Mouse (Mus musculus) bone marrow macrophage, adult 2 months (primary cell): ENCODE results near the gene Il1b. TPM values are rescaled to one million over a fixed set of nuclear protein-coding genes. Genes with fewer than 3 reads are reported as not detected.

Source experiments
- H3K27ac ChIP-seq: 2 replicates; pipeline ENCODE4 v1.5.1; 2012; ENCODE audit warnings: low read depth, low read length; ENCODE audit not compliant: insufficient read depth
- H3K4me1 ChIP-seq: 2 replicates; pipeline ENCODE4 v1.6.1; 2012; ENCODE audit warnings: low read length; ENCODE audit not compliant: control insufficient read depth, insufficient read depth
- H3K4me3 ChIP-seq: 2 replicates; pipeline ENCODE4 v1.5.1; 2012; ENCODE audit warnings: mild to moderate bottlenecking, low read length, moderate library complexity; ENCODE audit not compliant: insufficient read depth
- CTCF ChIP-seq: IDR thresholded peaks from 2 replicates; pipeline ENCODE4 v1.5.1; 2012; ENCODE audit warnings: low read depth, mild to moderate bottlenecking, low read length, moderate library complexity
- POLR2A ChIP-seq: IDR thresholded peaks from 2 replicates; pipeline ENCODE4 v1.6.1; 2012; ENCODE audit warnings: mild to moderate bottlenecking, low read depth, low read length, borderline replicate concordance
- polyA plus RNA-seq: library from polyadenylated mRNA; stranded (reverse); fragments of >200 nt; gene quantifications from 2 replicates; pipeline ENCODE4 v1.2.4, GENCODE M21; 2012; ENCODE audit not compliant: missing spikeins, insufficient read depth, insufficient read length

Il1b gene
- polyA plus RNA-seq, 1 experiment, result 26.0 TPM

GRCm38 (mm10) chr2:129373307-129373706, 2.4 kb upstream of the Il1b start:
- Histone ChIP-seq H3K4me1 (peaks cover 31% of the 10 kb centered on the region), H3K4me3 (no peak overlapping the region), H3K27ac (peak overlapping the region; percentile 69)
- TF ChIP-seq CTCF (no peak), POLR2A (no peak)

- Histone ChIP-seq H3K4me1 (peaks cover 31% of the 10 kb centered on the region), H3K4me3 (no peak overlapping the region), H3K27ac (no peak overlapping the region)
- no peak for TF ChIP-seq POLR2A
- TF ChIP-seq CTCF, result no peak
These were observed 1.3 kb downstream of the Il1b start for GRCm38 (mm10) chr2:129369615-129370014.

- no peak for TF ChIP-seq POLR2A
- no peak for TF ChIP-seq CTCF
These were observed 2.1 kb downstream of the Il1b start for GRCm38 (mm10) chr2:129368795-129369194.

DNA sequence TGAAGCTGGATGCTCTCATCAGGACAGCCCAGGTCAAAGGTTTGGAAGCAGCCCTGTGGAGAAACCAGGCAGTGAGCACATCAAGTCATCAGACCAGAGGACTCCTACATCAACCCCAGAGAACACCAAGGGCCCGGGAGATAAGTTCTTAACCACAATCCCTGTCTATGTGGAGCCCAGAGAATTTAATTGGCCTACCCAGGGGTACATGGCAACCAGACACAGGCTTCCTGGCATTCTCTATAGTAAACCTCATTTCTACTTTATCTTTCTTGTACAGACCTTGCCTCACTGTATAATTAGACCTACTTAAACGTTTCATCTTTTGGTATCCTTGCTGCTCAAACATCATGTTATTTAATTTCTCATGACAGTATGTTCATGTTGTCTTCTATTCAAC, 2.8 kb downstream of the Il1b start:
- TF ChIP-seq POLR2A (no peak), CTCF (no peak)
- H3K27ac ChIP-seq, result no peak overlapping the region
- no peak overlapping the region for H3K4me3 ChIP-seq
- peaks cover 24% of the 10 kb centered on the region for H3K4me1 ChIP-seq

More at GRCm38 (mm10) chr2:129368795-129369194, 2.1 kb downstream of the Il1b start:
- no peak overlapping the region for H3K4me3 ChIP-seq
- peaks cover 27% of the 10 kb centered on the region for H3K4me1 ChIP-seq
- no peak overlapping the region for H3K27ac ChIP-seq

DNA sequence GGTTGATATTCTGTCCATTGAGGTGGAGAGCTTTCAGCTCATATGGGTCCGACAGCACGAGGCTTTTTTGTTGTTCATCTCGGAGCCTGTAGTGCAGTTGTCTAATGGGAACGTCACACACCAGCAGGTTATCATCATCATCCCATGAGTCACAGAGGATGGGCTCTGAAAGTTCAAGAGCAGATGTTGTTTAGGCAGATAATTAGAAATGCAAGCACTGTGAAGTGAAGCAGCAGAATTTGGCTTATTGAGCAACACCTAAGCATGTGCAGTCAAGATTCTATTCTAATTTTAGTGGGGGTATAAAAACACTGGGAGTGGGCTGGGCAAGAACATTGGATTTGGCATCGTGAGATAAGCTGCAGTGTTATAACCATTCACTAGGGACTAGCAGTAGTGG, 3.7 kb downstream of the Il1b start:
- H3K4me3 ChIP-seq, result no peak overlapping the region
- no peak overlapping the region for H3K27ac ChIP-seq

DNA sequence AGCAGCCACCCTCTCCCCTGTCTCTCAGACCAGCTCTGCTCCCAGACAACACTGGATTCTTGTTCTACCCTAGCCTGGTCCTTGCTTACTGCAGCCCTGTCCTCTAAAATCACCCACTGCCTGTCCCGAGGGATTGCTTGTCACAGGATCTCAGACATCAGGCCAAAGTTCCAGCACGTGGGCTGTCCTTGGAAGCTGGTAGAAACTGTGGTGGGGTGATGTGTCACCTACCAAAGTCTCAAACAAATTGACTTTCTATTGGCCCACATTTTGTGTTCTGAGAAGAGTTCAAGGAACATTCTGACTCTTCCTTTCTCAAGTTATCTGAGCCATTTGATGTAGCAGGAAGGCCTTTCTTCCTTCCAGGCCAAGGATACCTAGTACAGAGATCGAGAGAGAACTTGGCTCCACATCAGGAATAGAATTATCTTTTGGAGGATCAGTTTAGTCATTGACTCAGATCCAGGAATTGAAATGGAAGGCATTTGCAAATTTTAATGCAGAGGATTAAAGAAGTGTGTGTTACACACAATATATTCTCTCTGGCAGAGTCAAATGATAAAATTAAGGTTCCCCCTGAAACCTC, 9.9 kb downstream of the Il1b start:
- TF ChIP-seq POLR2A (no peak), CTCF (no peak)
- H3K27ac ChIP-seq, result no peak overlapping the region
- peaks cover 15% of the 10 kb centered on the region for H3K4me1 ChIP-seq
- no peak overlapping the region for H3K4me3 ChIP-seq

More for the DNA sequence above, 3.7 kb downstream of the Il1b start:
- peaks cover 15% of the 10 kb centered on the region for H3K4me1 ChIP-seq
- no peak for TF ChIP-seq POLR2A
- no peak for TF ChIP-seq CTCF

DNA sequence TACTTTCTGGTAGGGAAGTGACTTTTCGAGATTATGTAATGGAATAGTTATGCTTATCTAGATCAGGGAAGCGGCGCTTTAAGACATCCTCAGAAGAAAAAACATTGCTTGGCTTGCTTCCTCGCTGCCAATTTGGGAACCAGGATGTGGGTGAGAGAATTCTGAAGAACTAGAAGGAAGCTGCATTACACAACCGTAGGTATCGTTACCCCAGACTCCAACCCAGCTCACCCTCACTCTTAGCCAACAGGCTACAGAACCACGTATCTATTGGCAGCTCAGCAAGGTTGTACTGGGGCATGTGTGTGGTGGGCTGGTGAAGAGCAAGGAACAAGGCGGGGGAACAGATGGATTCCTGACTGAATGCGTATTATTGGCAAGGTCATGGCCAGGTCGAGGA, 10.7 kb downstream of the Il1b start:
- peak overlapping the region; percentile 11; the same call in 1 of the 2 replicates for H3K27ac ChIP-seq
- no peak overlapping the region for H3K4me3 ChIP-seq
- TF ChIP-seq POLR2A (no peak), CTCF (no peak)
- peaks cover 15% of the 10 kb centered on the region for H3K4me1 ChIP-seq

- Histone ChIP-seq H3K4me3 (no peak overlapping the region), H3K4me1 (peaks cover 25% of the 10 kb centered on the region), H3K27ac (peak overlapping the region; percentile 67)
- TF ChIP-seq CTCF (no peak), POLR2A (no peak)
These were observed 32.8 kb downstream of the Il1b start for GRCm38 (mm10) chr2:129338138-129338621.

GRCm38 (mm10) chr2:129333471-129333870, 37.5 kb downstream of the Il1b start:
- Histone ChIP-seq H3K27ac (no peak overlapping the region), H3K4me1 (peaks cover 32% of the 10 kb centered on the region), H3K4me3 (no peak overlapping the region)
- no peak for TF ChIP-seq POLR2A
- no peak for TF ChIP-seq CTCF

DNA sequence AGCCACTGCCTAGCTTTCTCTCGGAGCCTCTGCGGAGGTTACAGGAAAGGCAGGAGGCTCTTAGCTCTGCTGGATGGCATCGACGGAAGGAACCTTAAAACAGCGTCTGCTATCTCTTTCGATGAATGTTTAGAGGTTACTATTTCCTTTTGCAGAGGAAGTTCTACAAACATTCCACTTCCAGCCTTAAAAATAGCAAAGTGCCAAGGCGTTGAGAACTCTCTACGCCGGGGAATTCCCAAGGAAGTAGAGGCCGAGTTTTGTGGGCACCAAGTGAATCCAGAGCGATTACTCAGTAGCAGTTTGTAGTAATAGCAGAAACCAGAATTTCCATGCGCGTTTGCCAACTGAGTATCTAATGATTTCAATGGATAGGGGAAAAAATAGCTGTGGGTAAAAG, 40.4 kb downstream of the Il1b start:
- no peak for TF ChIP-seq POLR2A
- no peak for TF ChIP-seq CTCF
- Histone ChIP-seq H3K27ac (no peak overlapping the region), H3K4me1 (peaks cover 24% of the 10 kb centered on the region), H3K4me3 (no peak overlapping the region)

- H3K27ac ChIP-seq, result no peak overlapping the region
- TF ChIP-seq POLR2A, result no peak
- no peak for TF ChIP-seq CTCF
- peaks cover 24% of the 10 kb centered on the region for H3K4me1 ChIP-seq
- H3K4me3 ChIP-seq, result no peak overlapping the region
These were observed 40.9 kb downstream of the Il1b start for GRCm38 (mm10) chr2:129330024-129330423.
